Mouse (Mus musculus) liver, adult 2 months (tissue): ENCODE data around the gene Tnk1.

ENCODE experiments used
- CTCF ChIP-seq: fragments of 200-500 bp; IDR thresholded peaks from 2 replicates; pipeline ENCODE4 v1.5.1; 2011; ENCODE audit warnings: low read depth, low read length, control low read depth
- POLR2A ChIP-seq: fragments of 200-500 bp; IDR thresholded peaks from 2 replicates; pipeline ENCODE4 v1.6.1; 2011; ENCODE audit warnings: low read length, control low read depth; ENCODE audit not compliant: insufficient read depth; ENCODE audit errors: extremely low read depth

GRCm38 (mm10) chr11:69836703-69837576, 21.6 kb downstream of the Tnk1 start:
- TF ChIP-seq CTCF (no peak), POLR2A (no peak)
